Mouse (Mus musculus): ENCODE data around the gene Krtap19-5.

The Krtap19-5 gene

DNA sequence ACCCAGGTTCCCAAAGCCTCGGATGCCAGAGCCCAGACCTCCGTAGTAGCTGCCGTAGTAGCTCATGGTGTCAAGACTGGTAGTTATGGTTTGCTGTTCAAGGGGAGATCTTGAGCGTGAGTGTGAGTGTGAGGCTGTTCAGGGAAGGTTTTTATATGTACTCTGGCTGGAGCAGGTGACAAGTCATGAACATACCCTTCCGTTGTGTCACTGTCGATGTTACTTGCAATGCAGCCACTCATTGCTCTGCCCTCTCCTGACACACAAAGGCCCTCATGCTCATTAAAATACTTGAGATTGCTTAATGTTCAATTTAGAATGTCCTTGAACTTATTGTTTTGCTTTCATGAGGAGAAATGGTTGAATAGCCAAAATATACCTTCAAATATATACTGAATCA is at the start of gene Krtap19-5:
Gene Krtap19-5, minus strand, starts transcription at position 101 of the 400 bp plus-strand sequence.
- DNase-seq (ENCODE audit: low spot score in 2 of 2) = no peak

DNA sequence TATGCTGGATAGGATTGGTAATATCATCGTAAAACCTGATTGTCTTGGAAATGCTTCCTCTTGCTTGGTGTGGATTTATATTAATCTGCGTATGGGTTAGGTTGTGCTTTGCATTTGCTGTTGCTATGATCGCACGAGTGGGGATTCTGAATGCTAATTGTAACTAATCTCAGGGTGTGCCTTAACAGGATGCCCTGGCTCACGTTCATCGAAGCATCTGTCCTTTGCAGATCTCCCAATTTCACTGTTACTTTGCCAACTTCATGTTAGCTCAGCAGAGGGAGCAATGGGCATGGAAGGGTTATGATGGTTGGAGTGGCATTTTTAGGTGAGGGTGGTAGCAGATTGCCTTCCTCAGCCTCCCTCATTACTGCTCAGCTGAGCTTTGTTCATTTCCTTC is 44.8 kb upstream of the Krtap19-5 start:
- no peak for DNase-seq (ENCODE audit: low spot score in 2 of 2)

DNA sequence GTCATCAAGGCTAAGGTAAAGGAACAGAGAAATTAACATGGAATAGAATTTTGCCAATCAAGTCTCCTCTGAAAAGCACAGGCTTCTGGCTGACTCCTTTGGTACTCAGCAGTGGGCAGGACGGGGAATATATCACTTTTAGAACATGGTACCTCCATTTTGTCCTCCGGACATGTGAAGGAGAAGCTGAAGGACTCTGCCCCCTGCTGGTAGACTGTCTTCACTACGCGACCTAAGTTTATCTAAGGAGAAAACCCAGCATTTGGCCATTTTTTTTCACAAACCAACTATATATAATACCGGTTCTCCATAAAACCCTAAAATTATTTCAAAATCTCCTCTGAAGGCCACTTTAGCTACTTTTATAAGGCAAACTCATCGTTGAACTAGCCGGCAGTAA is 42.0 kb upstream of the Krtap19-5 start:
- peak in 1 of 2 experiments; percentile 4 for DNase-seq (ENCODE audit: low spot score in 2 of 2)

DNA sequence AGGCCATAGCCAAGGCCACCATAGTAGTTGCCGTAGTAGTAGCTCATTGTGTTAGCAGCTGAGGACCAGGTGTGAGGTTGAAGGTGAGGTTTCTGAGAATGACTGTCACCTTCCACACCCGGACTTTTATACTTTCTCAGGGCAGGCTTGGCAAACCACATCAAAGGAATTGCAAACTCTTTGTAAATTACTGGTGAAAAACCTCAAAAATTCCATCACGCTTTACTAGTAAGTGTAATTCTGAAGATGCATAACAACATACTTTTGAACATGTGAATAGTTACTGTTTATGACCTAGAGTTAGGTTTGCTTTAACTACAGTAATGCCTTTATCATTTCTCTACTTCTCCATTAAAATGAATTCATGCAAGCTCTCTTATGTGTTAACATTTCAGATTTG is 35.9 kb upstream of the Krtap19-5 start, which contains the start of gene Krtap19-9b:
Gene Krtap19-9b, minus strand, starts transcription at position 101 of the 400 bp plus-strand sequence.
- no peak for DNase-seq (ENCODE audit: low spot score in 2 of 2)

DNA sequence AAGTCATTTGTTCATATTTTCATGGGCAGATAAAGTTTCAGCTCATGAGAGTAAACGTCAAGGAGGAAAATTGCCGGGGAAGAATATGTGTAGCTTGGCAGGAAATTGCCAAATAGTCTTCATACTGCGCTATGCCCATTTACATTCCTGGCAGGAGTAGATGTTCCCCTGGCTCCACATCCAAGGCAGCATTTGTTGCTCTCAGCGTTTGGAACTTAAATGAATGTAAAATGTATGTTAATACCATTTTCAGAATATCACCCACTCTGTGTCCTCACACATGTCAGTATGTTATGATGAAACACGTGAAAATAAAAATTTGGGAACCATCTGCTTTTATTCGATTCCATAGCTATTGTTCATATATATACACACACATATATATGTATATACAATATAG is 9.4 kb downstream of the Krtap19-5 start:
- DNase-seq (ENCODE audit: low spot score in 2 of 2) = no peak

DNA sequence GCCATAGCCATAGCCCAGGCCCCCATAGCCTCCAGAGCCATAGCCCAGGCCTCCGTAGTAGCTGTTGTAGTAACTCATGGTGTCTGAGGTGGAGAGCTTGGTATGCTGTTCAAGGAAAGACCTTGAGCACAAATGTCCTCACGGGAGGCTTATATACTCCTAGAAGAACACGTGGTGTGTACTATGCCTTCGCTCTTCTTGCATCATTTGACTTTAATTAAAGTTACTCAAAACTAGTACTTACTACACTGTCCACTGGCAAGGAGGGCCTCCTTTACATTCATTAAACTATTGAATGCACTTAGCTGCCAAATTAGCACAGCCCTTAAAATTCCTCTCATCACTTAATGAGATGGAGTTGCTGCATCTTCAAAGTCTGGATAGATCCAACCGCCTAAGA is 11.3 kb downstream of the Krtap19-5 start, which contains the start of gene Krtap19-4:
Gene Krtap19-4, minus strand, starts transcription at position 101 of the 400 bp plus-strand sequence.
- no peak for DNase-seq (ENCODE audit: low spot score in 2 of 2)

DNA sequence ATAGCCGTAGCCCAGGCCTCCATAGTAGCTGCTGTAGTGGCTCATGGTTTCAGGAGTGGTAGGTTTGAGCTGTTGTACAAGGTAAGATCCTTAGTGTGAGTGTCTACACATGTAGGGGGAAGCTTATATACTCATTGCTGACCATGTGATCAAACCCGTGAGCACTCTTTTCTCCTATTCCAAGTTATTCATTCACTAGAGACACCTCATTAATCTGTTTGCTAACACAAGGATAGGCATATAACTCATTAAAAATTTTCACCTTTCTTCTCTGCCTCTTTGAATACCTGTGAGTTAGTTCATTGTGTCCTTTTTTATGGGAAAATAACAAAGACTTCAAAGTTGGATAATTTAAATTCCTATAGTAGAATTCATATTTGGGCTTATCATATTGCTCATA is 18.3 kb downstream of the Krtap19-5 start, which contains the start of gene Krtap19-3:
Gene Krtap19-3, minus strand, starts transcription at position 101 of the 400 bp plus-strand sequence.
- no peak for DNase-seq (ENCODE audit: low spot score in 2 of 2)

DNA sequence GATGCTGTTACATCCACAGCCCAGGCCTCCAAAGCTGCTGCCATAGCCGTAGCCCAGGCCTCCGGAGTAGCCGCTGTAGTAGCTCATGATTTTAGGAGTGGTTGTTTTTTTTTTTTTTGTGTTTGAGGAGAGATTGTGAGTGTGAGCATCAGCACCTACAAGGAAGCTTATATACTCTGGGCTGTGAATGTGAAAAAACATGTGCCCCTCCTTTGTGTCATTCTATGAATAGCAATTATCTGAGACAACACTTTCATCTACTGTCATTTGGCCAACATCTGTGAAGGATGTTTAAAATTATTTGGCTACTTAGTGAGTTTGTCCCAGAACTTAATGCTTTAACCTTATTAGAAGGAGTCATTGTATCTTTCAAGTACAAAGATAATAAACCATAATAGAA is 22.1 kb downstream of the Krtap19-5 start, which contains the start of gene Krtap19-2:
Gene Krtap19-2, minus strand, starts transcription at position 101 of the 400 bp plus-strand sequence.
- no peak for DNase-seq (ENCODE audit: low spot score in 2 of 2)

DNA sequence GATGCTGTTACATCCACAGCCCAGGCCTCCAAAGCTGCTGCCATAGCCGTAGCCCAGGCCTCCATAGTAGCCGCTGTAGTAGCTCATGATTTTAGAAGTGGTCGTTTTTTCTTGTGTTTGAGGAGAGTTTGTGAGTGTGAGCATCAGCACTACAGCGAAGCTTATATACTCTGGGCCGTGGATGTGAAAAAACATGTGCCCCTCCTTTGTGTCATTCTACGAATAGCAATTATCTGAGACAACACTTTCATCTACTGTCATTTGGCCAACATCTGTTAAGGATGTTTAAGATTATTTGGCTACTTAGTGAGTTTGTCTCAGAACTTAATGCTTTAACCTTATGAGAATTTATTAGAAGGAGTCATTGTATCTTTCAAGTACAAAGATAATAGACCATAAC is 26.9 kb downstream of the Krtap19-5 start, which contains the start of gene Krtap19-1:
Gene Krtap19-1, minus strand, starts transcription at position 101 of the 400 bp plus-strand sequence.
- no peak for DNase-seq (ENCODE audit: low spot score in 2 of 2)

DNA sequence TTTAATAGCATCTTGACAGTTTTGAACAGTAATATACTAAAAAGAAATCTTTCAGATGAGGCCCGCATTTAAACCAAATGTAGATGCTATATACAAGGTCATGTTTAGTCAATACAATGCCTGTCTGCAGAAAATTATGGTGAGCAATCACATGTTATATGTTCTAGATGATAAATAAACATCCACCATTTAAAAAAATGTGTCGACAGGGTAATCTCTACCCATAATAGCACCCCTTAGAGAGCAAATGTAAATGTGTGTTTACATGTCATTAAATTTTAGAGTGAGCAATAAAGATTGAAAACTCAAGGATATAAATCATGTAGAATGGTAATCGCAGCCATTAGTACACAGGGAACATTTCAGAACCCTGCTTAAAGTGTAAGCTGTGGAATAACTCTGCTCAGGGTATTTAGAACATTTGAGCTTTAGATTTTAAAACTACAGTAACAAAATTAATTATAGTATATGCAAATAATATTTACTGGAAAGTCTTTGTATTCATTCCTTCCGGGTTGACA is 31.3 kb downstream of the Krtap19-5 start:
- no peak for DNase-seq (ENCODE audit: low spot score in 2 of 2)

DNA sequence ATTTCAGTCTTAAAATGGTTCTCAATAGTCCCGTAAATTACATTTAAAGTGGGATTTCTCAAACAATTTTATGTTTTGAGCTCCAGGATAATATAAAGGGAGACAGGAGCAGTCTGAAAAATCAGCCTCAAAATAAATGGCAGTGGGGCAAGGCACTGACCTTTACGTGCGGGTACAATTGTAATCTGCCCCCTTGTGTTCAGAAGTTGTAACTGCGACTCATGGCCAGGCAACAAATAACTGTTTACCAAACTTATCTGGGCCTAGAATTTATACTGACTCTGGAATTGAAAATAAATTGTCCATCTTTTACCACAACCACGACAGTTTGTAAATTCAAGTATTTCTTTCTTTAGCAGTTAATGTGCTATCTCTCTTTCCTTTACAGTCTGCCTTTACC is 44.8 kb downstream of the Krtap19-5 start:
- DNase-seq (ENCODE audit: low spot score in 2 of 2) = peak in 1 of 2 experiments; percentile 4

DNA sequence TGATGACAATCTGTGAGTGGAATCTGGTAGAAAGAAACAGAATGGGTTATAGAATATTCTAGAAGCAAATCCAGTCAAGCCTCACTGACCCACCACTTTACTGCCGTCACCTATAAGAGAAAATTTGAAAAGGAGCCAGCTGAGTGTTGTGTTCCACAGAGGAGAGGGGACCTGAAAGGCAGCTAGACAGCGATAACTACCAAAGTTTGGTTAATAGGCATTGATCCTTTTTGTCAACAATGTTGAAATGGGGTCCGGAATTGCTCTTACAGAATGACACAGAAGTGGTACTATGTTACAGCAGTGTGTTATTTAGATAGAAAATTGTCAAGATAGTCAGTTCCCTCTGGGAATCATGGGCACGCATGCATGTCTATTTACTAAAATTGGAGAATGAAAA is 47.7 kb downstream of the Krtap19-5 start:
- DNase-seq (ENCODE audit: low spot score in 2 of 2) = no peak

DNA sequence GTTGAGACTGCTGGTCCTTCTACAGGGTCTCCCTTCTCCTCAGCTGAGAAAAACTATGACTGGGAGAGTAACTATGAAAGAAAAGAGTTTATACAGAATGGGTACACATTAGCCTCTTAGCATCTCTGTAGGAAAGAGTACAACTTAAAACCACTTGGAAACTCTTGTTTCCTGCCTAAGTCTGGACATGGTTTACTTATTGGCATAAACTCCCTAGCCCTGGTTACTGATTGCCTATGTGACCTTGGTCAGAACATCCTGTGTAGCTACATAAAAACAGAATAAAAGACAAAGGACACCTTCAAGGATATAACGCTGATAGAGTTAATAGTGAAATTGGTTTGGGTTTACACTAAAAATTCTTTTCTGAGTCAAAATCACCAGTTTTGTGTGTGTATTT is 48.9 kb downstream of the Krtap19-5 start:
- no peak for DNase-seq (ENCODE audit: low spot score in 2 of 2)
